Mouse (Mus musculus) kidney, adult 2 months (tissue): ENCODE measurements around the gene Creb3l2. TPM values are rescaled to one million over a fixed set of nuclear protein-coding genes. Genes with fewer than 3 reads are reported as not detected.
"Not testable (repeated sequence)": the region's sequence is repeated elsewhere in the genome, so short reads cannot be mapped to it uniquely, and the experiment has no call there.

Source experiments
- DNase-seq: peaks from one replicate; pipeline ENCODE4 v3.0.0; 2021
- H3K27ac ChIP-seq: fragments of 200-500 bp; 2 replicates; pipeline ENCODE4 v1.5.1; 2012; ENCODE audit warnings: low read depth, low read length, control low read depth, inconsistent platforms; ENCODE audit not compliant: insufficient read depth
- H3K27me3 ChIP-seq: fragments of 200-500 bp; replicated peaks from 2 replicates; pipeline ENCODE4 v1.6.1; 2012; ENCODE audit warnings: mild to moderate bottlenecking, moderate library complexity, low read length, inconsistent platforms; ENCODE audit not compliant: control insufficient read depth, insufficient read depth
- H3K36me3 ChIP-seq: fragments of 200-500 bp; 2 replicates; pipeline ENCODE4 v1.6.1; 2012; ENCODE audit warnings: mild to moderate bottlenecking, moderate library complexity, low read length, inconsistent platforms; ENCODE audit not compliant: control insufficient read depth, insufficient read depth
- H3K4me1 ChIP-seq: fragments of 200-500 bp; 2 replicates; pipeline ENCODE4 v1.6.1; 2011; ENCODE audit warnings: low read length; ENCODE audit not compliant: control insufficient read depth, insufficient read depth
- H3K4me3 ChIP-seq: fragments of 200-500 bp; 2 replicates; pipeline ENCODE4 v1.5.1; 2011; ENCODE audit warnings: mild to moderate bottlenecking, low read depth, low read length, control low read depth; ENCODE audit not compliant: insufficient read depth
- CTCF ChIP-seq: fragments of 200-500 bp; conservative IDR thresholded peaks from 2 replicates; pipeline ENCODE4 v1.5.1; 2011; ENCODE audit warnings: low read depth, mild to moderate bottlenecking, control low read depth, low read length, moderate library complexity, mixed read lengths; ENCODE audit not compliant: insufficient read depth, insufficient read length
- POLR2A ChIP-seq: fragments of 200-500 bp; IDR thresholded peaks from one replicate; pipeline ENCODE4 v1.6.1; 2011; ENCODE audit warnings: low read depth, low read length, control low read depth
- WGBS: fragments of 180-500 bp; shearing (Covaris S2); methylation state at CpG from one replicate; pipeline ENCODE4 v1.1.7; 2018; 5-methylcytosine and 5-hydroxymethylcytosine counted together
- polyA plus RNA-seq: library from polyadenylated mRNA; depleted of rRNA; stranded (reverse); fragments of >200 nt; gene quantifications from 2 replicates; pipeline ENCODE4 v1.2.3, GENCODE M21; 2012

The Creb3l2 gene
- polyA plus RNA-seq, 1 experiment: 25.0 TPM

GRCm38 (mm10) chr6:37391313-37391712, 50.6 kb downstream of the Creb3l2 start:
- Histone ChIP-seq H3K27me3 (no peaks in the 10 kb centered on the region), H3K4me1 (peaks cover 22% of the 10 kb centered on the region), H3K36me3 (no peaks in the 10 kb centered on the region), H3K4me3 (no peak overlapping the region), H3K27ac (peak overlapping the region; percentile 57)
- TF ChIP-seq CTCF (no peak), POLR2A (no peak)
- WGBS: 52% methylated on average over 7 of the region's 7 CpGs
- DNase-seq: peak; percentile 70

GRCm38 (mm10) chr6:37388960-37389359, 53.0 kb downstream of the Creb3l2 start:
- WGBS: 50% methylated on average over 8 of the region's 8 CpGs

GRCm38 (mm10) chr6:37388501-37388900, 53.4 kb downstream of the Creb3l2 start:
- 74% methylated on average over 6 of the region's 6 CpGs for WGBS

More at GRCm38 (mm10) chr6:37388960-37389359, 53.0 kb downstream of the Creb3l2 start:
- H3K27me3 ChIP-seq: no peaks in the 10 kb centered on the region
- DNase-seq: no peak
- no peak for TF ChIP-seq CTCF
- TF ChIP-seq POLR2A: no peak
- H3K36me3 ChIP-seq: no peaks in the 10 kb centered on the region
- no peak overlapping the region for H3K27ac ChIP-seq
- H3K4me1 ChIP-seq: peaks cover 25% of the 10 kb centered on the region
- H3K4me3 ChIP-seq: no peak overlapping the region

GRCm38 (mm10) chr6:37387281-37387680, 54.7 kb downstream of the Creb3l2 start:
- no peak overlapping the region for H3K4me3 ChIP-seq
- TF ChIP-seq CTCF (no peak), POLR2A (no peak)
- no peaks in the 10 kb centered on the region for H3K36me3 ChIP-seq
- DNase-seq: no peak
- no peak overlapping the region for H3K27ac ChIP-seq
- no peaks in the 10 kb centered on the region for H3K27me3 ChIP-seq
- peaks cover 25% of the 10 kb centered on the region for H3K4me1 ChIP-seq
- WGBS: 89% methylated on average over 4 of the region's 4 CpGs

More at GRCm38 (mm10) chr6:37388501-37388900, 53.4 kb downstream of the Creb3l2 start:
- TF ChIP-seq POLR2A (no peak), CTCF (no peak)
- Histone ChIP-seq H3K4me3 (no peak overlapping the region), H3K27me3 (no peaks in the 10 kb centered on the region), H3K4me1 (peaks cover 25% of the 10 kb centered on the region), H3K27ac (no peak overlapping the region), H3K36me3 (no peaks in the 10 kb centered on the region)
- no peak for DNase-seq

GRCm38 (mm10) chr6:37385602-37386285, 56.2 kb downstream of the Creb3l2 start:
- TF ChIP-seq POLR2A (no peak), CTCF (no peak)
- Histone ChIP-seq H3K27me3 (no peaks in the 10 kb centered on the region), H3K4me1 (peaks cover 13% of the 10 kb centered on the region), H3K27ac (no peak overlapping the region), H3K36me3 (no peaks in the 10 kb centered on the region), H3K4me3 (no peak overlapping the region)
- WGBS: 57% methylated on average over 2 of the region's 2 CpGs
- no peak for DNase-seq

- Histone ChIP-seq H3K4me1 (peaks cover 10% of the 10 kb centered on the region), H3K27me3 (no peaks in the 10 kb centered on the region), H3K4me3 (no peak overlapping the region), H3K27ac (no peak overlapping the region), H3K36me3 (peaks cover 1% of the 10 kb centered on the region; the same call in 1 of the 2 replicates)
- no peak for DNase-seq
- no peak for TF ChIP-seq POLR2A
- TF ChIP-seq CTCF: no peak
- 69% methylated on average over 6 of the region's 6 CpGs for WGBS
These were observed 59.2 kb downstream of the Creb3l2 start for GRCm38 (mm10) chr6:37382761-37383160.

- Histone ChIP-seq H3K4me3 (no peak overlapping the region), H3K36me3 (peaks cover 1% of the 10 kb centered on the region; the same call in 1 of the 2 replicates), H3K4me1 (peaks cover 4% of the 10 kb centered on the region; the same call in 1 of the 2 replicates), H3K27me3 (no peaks in the 10 kb centered on the region), H3K27ac (no peak overlapping the region)
- DNase-seq: no peak
- WGBS: 66% methylated on average over 12 of the region's 12 CpGs
- TF ChIP-seq CTCF (no peak), POLR2A (no peak)
These were observed 63.9 kb downstream of the Creb3l2 start for GRCm38 (mm10) chr6:37377836-37378580.

- 76% methylated on average over 3 of the region's 3 CpGs for WGBS
- H3K4me3 ChIP-seq, H3K4me1 ChIP-seq, H3K36me3 ChIP-seq, DNase-seq, H3K27me3 ChIP-seq, H3K27ac ChIP-seq: not testable (repeated sequence)
These were observed 64.6 kb downstream of the Creb3l2 start for GRCm38 (mm10) chr6:37377387-37377786.
